Mouse (Mus musculus) lung, embryonic 14.5 days (tissue): ENCODE results near the gene 1700020L24Rik. TPM values are rescaled to one million over a fixed set of nuclear protein-coding genes. Genes with fewer than 3 reads are reported as not detected.

Source experiments
- ATAC-seq: fragments of 200-750 bp; cut with Nextera tagmentation; 2 replicates; pipeline ENCODE4 v1.8.0; 2017; ENCODE audit warnings: mild to moderate bottlenecking, moderate TSS enrichment, moderate library complexity; ENCODE audit not compliant: insufficient read depth
- DNase-seq: peaks from one replicate; pipeline ENCODE4 v3.0.0-alpha.2; 2015
- H3K27ac ChIP-seq: fragments of 300-500 bp; sonication (generic); 2 replicates; pipeline ENCODE4 v1.5.1; 2014; ENCODE audit warnings: low read depth, mild to moderate bottlenecking, moderate library complexity
- H3K27me3 ChIP-seq: fragments of 300-500 bp; sonication (generic); 2 replicates; pipeline ENCODE4 v1.6.1; 2014; ENCODE audit warnings: low read length, control low read depth; ENCODE audit not compliant: insufficient read depth
- H3K36me3 ChIP-seq: fragments of 300-500 bp; sonication (generic); 2 replicates; pipeline ENCODE4 v1.6.1; 2014; ENCODE audit warnings: control low read depth; ENCODE audit not compliant: insufficient read depth
- H3K4me1 ChIP-seq: fragments of 300-500 bp; sonication (generic); 2 replicates; pipeline ENCODE4 v1.6.1; 2014; ENCODE audit warnings: antibody characterized with exemption, control low read depth; ENCODE audit not compliant: insufficient read depth
- H3K4me2 ChIP-seq: fragments of 300-500 bp; sonication (generic); 2 replicates; pipeline ENCODE4 v1.6.1; 2014; ENCODE audit warnings: mild to moderate bottlenecking
- H3K4me3 ChIP-seq: fragments of 300-500 bp; sonication (generic); 2 replicates; pipeline ENCODE4 v1.5.1; 2014; ENCODE audit warnings: low read depth, low read length
- H3K9ac ChIP-seq: fragments of 300-500 bp; sonication (generic); 2 replicates; pipeline ENCODE4 v1.6.1; 2014
- H3K9me3 ChIP-seq: fragments of 300-500 bp; sonication (generic); 2 replicates; pipeline ENCODE4 v1.6.1; 2016; ENCODE audit warnings: low read depth, low read length, control low read depth
- CTCF ChIP-seq: IDR thresholded peaks from 2 replicates; pipeline ENCODE4 v1.5.1; 2016; ENCODE audit warnings: antibody characterized with exemption, low read depth
- WGBS: fragments of 180-500 bp; shearing (Covaris S2); extraction: QIAGEN DNeasy Blood & Tissue Kit; methylation state at CpG from one replicate; pipeline ENCODE4 v1.1.7; 2014; 5-methylcytosine and 5-hydroxymethylcytosine counted together
- polyA plus RNA-seq: library from polyadenylated mRNA; unstranded; fragments of >200 nt; fragmentation: Nextera tagmentation; extraction: Ambion mirVana; gene quantifications from 2 replicates; pipeline ENCODE4 v1.2.1, GENCODE M21; 2014

Gene 1700020L24Rik
- polyA plus RNA-seq, 1 experiment from 2014 or later, result 0.64 TPM

DNA sequence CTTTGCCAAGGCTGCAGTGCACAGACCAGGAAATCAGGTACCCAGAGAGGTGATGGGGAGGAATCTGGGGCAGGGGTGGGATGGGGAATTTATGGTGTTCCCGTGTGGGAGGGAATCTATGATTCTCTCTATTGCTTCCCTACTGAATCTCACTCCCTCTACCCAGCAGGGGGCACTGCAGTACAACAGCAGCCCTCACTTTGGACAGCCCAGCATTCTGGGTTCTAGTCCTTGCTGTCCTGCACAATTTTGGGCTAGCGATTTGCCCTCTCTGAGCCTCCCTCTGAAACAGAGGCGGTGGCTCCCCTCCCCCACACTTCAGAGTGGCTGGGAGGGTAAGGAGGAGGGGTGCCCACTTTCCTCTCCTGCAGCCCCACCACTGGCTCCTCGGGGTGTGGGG is 17.1 kb upstream of the 1700020L24Rik start:
- peaks cover 20% of the 10 kb centered on the region for H3K27me3 ChIP-seq
- DNase-seq (peak; percentile 36), ATAC-seq (no peak)
- WGBS, result 44% methylated on average over 4 of the region's 4 CpGs
- H3K36me3 ChIP-seq, result no peaks in the 10 kb centered on the region
- H3K27ac ChIP-seq, result no peak overlapping the region
- no peaks in the 10 kb centered on the region for H3K9me3 ChIP-seq
- H3K4me1 ChIP-seq, result no peaks in the 10 kb centered on the region
- no peak overlapping the region for H3K4me2 ChIP-seq
- H3K4me3 ChIP-seq, result no peak overlapping the region
- no peak overlapping the region for H3K9ac ChIP-seq
- peak; percentile 44 for TF ChIP-seq CTCF

DNA sequence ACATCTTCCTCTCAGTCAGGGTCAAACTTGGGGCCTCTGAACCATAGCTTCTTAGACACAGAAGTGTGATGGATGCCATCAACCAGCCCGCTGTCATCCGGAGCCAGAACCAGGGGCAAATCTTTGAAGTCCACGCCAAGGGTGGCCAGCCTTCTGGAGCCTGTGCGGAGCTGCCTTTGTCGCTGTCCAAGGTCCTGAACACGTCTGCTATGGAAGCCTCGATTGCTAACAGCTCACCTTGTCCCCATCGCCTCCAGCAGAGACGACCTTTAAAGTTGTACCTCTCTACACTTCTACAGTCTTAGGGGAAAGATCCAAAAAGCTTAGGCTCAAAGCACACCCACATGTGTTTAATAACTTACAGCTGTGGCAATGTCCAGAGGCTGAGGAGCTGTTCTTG is 16.2 kb upstream of the 1700020L24Rik start:
- 3% methylated on average over 9 of the region's 9 CpGs for WGBS
- Histone ChIP-seq H3K4me1 (no peaks in the 10 kb centered on the region), H3K9me3 (no peaks in the 10 kb centered on the region), H3K27me3 (peaks cover 25% of the 10 kb centered on the region), H3K4me3 (no peak overlapping the region), H3K4me2 (no peak overlapping the region), H3K9ac (no peak overlapping the region), H3K36me3 (no peaks in the 10 kb centered on the region), H3K27ac (no peak overlapping the region)
- no peak for ATAC-seq
- peak; percentile 93 for DNase-seq
- TF ChIP-seq CTCF, result no peak

DNA sequence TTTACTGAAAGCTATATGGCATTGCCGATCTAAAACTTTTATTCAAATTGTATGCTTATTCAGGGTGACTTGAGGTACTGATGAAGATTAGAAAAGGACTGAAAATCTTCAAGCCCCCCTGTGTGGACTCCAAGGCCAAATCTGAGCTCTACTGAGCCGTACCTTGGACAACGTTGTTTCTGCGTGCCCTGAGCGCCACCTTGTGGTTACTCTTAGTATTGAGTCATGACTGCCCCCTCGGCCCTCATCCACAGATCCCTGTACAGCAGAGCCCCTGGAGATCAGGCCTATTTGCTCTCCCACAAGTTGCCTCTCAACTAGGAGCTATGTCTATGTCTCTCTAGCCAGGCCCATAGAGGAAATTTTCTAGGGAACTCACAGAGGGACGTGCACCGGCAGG is 12.8 kb upstream of the 1700020L24Rik start:
- Histone ChIP-seq H3K9me3 (no peaks in the 10 kb centered on the region), H3K27me3 (peaks cover 29% of the 10 kb centered on the region), H3K9ac (no peak overlapping the region), H3K4me2 (no peak overlapping the region), H3K36me3 (no peaks in the 10 kb centered on the region), H3K4me3 (no peak overlapping the region), H3K27ac (no peak overlapping the region), H3K4me1 (no peaks in the 10 kb centered on the region)
- ATAC-seq, result no peak
- peak; percentile 94 for TF ChIP-seq CTCF
- peak; percentile 91 for DNase-seq
- 5% methylated on average over 8 of the region's 8 CpGs for WGBS

DNA sequence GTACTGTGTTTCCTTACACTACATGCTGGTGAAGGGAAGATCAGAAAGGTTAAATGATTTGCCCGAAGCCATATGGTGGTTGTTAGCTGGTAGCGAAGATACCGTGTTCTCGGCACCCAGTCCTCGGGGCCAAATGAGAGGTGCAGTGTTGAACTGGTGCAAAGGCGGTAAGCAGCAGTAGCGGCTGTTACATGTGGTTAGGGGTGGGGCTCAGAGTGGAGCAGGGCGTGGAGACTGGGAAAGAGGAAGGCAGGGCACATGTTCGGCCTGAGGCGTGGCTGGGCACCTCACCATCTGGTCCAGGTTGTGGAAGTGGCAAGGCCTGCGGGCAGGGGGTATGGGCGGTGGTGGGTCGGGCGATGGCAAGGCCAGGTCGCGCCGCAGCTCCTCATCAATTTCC is 10.5 kb upstream of the 1700020L24Rik start:
- no peak for TF ChIP-seq CTCF
- 21% methylated on average over 17 of the region's 17 CpGs for WGBS
- H3K36me3 ChIP-seq, result no peaks in the 10 kb centered on the region
- peaks cover 24% of the 10 kb centered on the region; the same call in 1 of the 2 replicates for H3K27me3 ChIP-seq
- no peak overlapping the region for H3K4me3 ChIP-seq
- no peaks in the 10 kb centered on the region for H3K9me3 ChIP-seq
- H3K4me1 ChIP-seq, result no peaks in the 10 kb centered on the region
- no peak for DNase-seq
- H3K27ac ChIP-seq, result no peak overlapping the region
- no peak overlapping the region for H3K9ac ChIP-seq
- no peak for ATAC-seq
- no peak overlapping the region for H3K4me2 ChIP-seq

DNA sequence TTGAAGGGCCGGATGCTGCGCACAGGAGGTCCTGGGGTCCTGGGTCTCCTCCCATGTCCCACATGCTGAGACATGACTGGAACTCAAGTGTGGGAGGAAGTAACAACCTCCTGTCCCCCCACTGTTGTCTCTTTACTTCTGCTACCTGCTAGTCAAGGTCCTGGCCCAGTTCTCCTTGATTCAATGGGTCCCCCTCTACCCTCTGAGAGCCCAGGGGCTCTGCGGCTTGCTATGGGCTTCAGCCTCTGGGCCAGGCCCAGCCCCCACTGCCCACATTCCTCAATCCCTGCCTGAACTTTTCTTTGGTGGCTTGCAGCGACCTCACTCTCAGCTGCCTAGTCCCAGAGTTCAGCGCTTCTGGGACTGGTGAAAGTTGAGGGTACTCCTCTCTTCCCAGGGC is 8.1 kb upstream of the 1700020L24Rik start, which contains the start of gene Gas2l2:
Gas2l2 (minus strand) TSS at position 101 of the 400 bp plus-strand sequence.
- Histone ChIP-seq H3K9ac (no peak within 1 kb of the TSS), H3K4me1 (no peaks in the 10 kb centered on the region), H3K27ac (no peak within 1 kb of the TSS), H3K27me3 (peaks cover 24% of the 10 kb centered on the region; the same call in 1 of the 2 replicates), H3K4me3 (no peak within 1 kb of the TSS), H3K4me2 (no peak within 1 kb of the TSS), H3K9me3 (no peaks in the 10 kb centered on the region), H3K36me3 (no peaks in the 10 kb centered on the region)
- WGBS, result 43% methylated on average over 5 of the region's 5 CpGs
- TF ChIP-seq CTCF, result no peak
- DNase-seq, result no peak
- ATAC-seq, result no peak

DNA sequence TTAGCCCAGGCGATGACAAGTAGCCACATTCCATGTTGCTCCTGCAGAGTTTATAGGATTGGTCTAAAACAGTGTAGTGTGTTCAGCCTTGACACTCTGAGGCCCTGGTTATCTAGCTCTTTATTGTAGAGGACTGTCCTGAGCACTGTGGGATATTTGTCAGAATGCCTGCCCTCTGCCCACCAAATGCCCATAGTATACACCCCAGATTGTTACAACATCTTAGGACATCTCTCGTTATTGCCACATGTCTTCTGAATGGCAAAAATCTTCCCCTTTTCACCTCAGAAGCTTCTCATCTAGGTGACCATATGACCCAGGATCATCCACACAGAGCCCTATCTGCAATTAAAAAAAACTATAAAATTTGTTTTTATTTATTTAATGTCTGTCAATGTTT is 4.9 kb upstream of the 1700020L24Rik start:
- H3K4me2 ChIP-seq, result no peak overlapping the region
- no peak for TF ChIP-seq CTCF
- H3K9me3 ChIP-seq, result no peaks in the 10 kb centered on the region
- H3K4me3 ChIP-seq, result no peak overlapping the region
- no peak overlapping the region for H3K9ac ChIP-seq
- H3K4me1 ChIP-seq, result no peaks in the 10 kb centered on the region
- WGBS, result 70% methylated on average over 2 of the region's 2 CpGs
- no peaks in the 10 kb centered on the region for H3K36me3 ChIP-seq
- DNase-seq (no peak), ATAC-seq (no peak)
- H3K27me3 ChIP-seq, result peaks cover 11% of the 10 kb centered on the region; the same call in 1 of the 2 replicates
- no peak overlapping the region for H3K27ac ChIP-seq

DNA sequence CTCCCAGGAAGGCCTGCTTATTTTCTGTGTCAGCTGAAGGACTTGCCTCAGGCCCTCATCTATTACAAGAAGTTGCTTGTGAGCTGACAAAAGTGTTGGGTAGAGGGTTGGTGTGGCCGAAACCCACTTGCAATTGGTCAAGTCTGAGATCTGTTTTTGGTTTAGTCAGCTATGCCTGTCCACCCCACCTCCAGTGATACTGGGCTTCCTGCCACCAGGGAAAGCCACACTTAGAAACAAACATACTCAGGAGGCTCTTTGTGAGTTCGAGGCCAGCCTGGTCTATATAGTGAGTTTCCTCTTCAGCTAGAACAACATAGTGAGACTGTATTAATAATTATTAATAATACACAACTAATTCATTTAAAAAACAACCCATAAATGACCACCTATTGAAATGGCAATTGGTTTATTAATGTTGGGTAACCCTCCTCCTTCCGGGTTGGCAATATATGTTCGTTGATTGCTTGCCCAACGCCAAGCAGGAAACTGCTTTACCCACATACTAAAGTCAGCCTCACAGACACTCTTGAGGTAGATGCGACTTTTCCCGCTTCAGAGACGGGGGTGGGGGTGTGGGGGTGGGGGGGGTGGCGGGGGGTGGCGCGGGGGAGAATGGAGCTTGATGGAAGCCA is 2.1 kb downstream of the 1700020L24Rik start:
- TF ChIP-seq CTCF, result no peak
- Histone ChIP-seq H3K9ac (no peak overlapping the region; the same call in 1 of the 2 replicates), H3K27ac (no peak overlapping the region), H3K4me3 (peak overlapping the region; percentile 58; the same call in 1 of the 2 replicates), H3K4me2 (peak overlapping the region; percentile 90), H3K9me3 (no peaks in the 10 kb centered on the region), H3K36me3 (no peaks in the 10 kb centered on the region), H3K27me3 (peaks cover 35% of the 10 kb centered on the region), H3K4me1 (no peaks in the 10 kb centered on the region)
- DNase-seq (no peak), ATAC-seq (no peak)
- 27% methylated on average over 11 of the region's 11 CpGs for WGBS
